Mouse (Mus musculus): ENCODE measurements around the gene Gfi1b.

GRCm38 (mm10) chr2:28638352-28638751, 16.6 kb upstream of the Gfi1b start:
- TF ChIP-seq CTCF (IDR thresholded peaks at IDR 0.05; ENCODE audit: low read depth, low read length) = no peak
- TF ChIP-seq POLR2A (IDR thresholded peaks at IDR 0.05; ENCODE audit: insufficient read depth, low read length) = no peak
- TF ChIP-seq EP300 (IDR thresholded peaks at IDR 0.05; ENCODE audit: insufficient read depth, low read depth, low read length) = no peak

All from ES-Bruce4 (cell line).